In the genomic region with DNA sequence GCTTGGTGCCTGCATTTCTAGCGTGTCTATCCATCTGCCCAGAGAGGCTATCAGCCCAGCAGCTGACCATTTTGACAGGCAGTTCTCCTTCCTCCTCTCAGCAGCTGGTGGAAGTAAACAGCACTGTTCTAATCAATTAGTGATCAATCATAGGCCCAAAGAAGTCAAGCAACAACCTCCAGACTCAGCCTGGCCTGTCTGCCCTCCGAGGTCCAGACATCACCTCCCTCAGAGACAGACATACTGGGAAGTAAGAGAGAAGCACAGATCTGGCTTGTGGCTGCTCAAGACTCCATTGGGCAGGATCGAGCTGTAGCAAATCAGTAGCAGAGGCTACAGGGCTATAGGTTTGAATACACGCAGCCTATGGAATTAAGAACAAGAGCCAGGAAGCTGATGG, we compare ENCODE assay signal across 34 mouse cellular contexts. TPM values are rescaled to one million over a fixed set of nuclear protein-coding genes. Genes with fewer than 3 reads are reported as not detected.
DNase-seq lines count a peak whose midpoint lies in the region; ATAC-seq and TF ChIP-seq lines count a peak whose summit lies in the region.
"Had no signal": no experiment of that assay in that cellular context is flagged by ENCODE, and none has a peak within 500 bp of the region (broad histone marks: within the 10 kb centered on the region; RNA-seq: fewer than 3 reads in every experiment).

No protein-coding gene starts in this region.

- H3K36me3 ChIP-seq in hindbrain, embryonic 10.5 days, result no peaks in the 10 kb centered on the region
- H3K36me3 ChIP-seq in hindbrain, postnatal 0 days (ENCODE audit: insufficient read depth, low read length), result no peaks in the 10 kb centered on the region
- H3K36me3 ChIP-seq in midbrain, embryonic 11.5 days (ENCODE audit: control insufficient read depth, insufficient read depth, low read length), result no peaks in the 10 kb centered on the region
- H3K36me3 ChIP-seq in midbrain, postnatal 0 days (ENCODE audit: insufficient read depth, low read length), result no peaks in the 10 kb centered on the region
- H3K36me3 ChIP-seq in limb, embryonic 10.5 days, result no peaks in the 10 kb centered on the region
- H3K36me3 ChIP-seq in stomach, postnatal 0 days (ENCODE audit: control insufficient read depth, insufficient read depth, low read length), result no peaks in the 10 kb centered on the region
- H3K36me3 ChIP-seq: heart, embryonic 15.5 days; hindbrain, embryonic 13.5 days; limb, embryonic 15.5 days; liver, embryonic 13.5 days; midbrain, embryonic 12.5 days; neural tube, embryonic 15.5 days had no signal

- peaks cover 29% of the 10 kb centered on the region for H3K4me1 ChIP-seq in hindbrain, embryonic 10.5 days (replicated peaks)
- peaks cover 5% of the 10 kb centered on the region; the same call in 1 of the 2 replicates for H3K4me1 ChIP-seq in hindbrain, postnatal 0 days (ENCODE audit: insufficient read depth, low read length)
- peaks cover 5% of the 10 kb centered on the region; the same call in 1 of the 2 replicates for H3K4me1 ChIP-seq in midbrain, embryonic 11.5 days (ENCODE audit: control insufficient read depth, insufficient read depth, low read length)
- H3K4me1 ChIP-seq in midbrain, postnatal 0 days (ENCODE audit: insufficient read depth, low read length), result no peaks in the 10 kb centered on the region
- peaks cover 31% of the 10 kb centered on the region for H3K4me1 ChIP-seq in limb, embryonic 10.5 days
- no peaks in the 10 kb centered on the region for H3K4me1 ChIP-seq in stomach, postnatal 0 days (replicated peaks; ENCODE audit: control insufficient read depth, insufficient read depth)
- H3K4me1 ChIP-seq: neural tube, embryonic 15.5 days had no signal

- no peaks in the 10 kb centered on the region for H3K9me3 ChIP-seq in hindbrain, embryonic 10.5 days
- H3K9me3 ChIP-seq in hindbrain, postnatal 0 days (ENCODE audit: low read length), result no peaks in the 10 kb centered on the region
- H3K9me3 ChIP-seq in midbrain, embryonic 11.5 days (ENCODE audit: control insufficient read depth, low read length), result no peaks in the 10 kb centered on the region
- H3K9me3 ChIP-seq in midbrain, postnatal 0 days (ENCODE audit: low read length), result no peaks in the 10 kb centered on the region
- H3K9me3 ChIP-seq in limb, embryonic 10.5 days (replicated peaks), result no peaks in the 10 kb centered on the region
- no peaks in the 10 kb centered on the region for H3K9me3 ChIP-seq in stomach, postnatal 0 days (ENCODE audit: control insufficient read depth, low read length)
- H3K9me3 ChIP-seq: heart, embryonic 15.5 days; hindbrain, embryonic 13.5 days; limb, embryonic 15.5 days; liver, embryonic 13.5 days; midbrain, embryonic 12.5 days; neural tube, embryonic 15.5 days had no signal

- no peak for ATAC-seq in hindbrain, postnatal 0 days
- no peak for ATAC-seq in midbrain, embryonic 11.5 days (ENCODE audit: low FRiP score)
- no peak for ATAC-seq in midbrain, postnatal 0 days (ENCODE audit: low FRiP score)
- ATAC-seq in stomach, postnatal 0 days (ENCODE audit: low FRiP score, low TSS enrichment), result no peak
- ATAC-seq: activated CD4-positive, CD25-positive, alpha-beta regulatory T cell, adult 4 months; forebrain, postnatal 0 days had no signal

- H3K4me3 ChIP-seq in hindbrain, embryonic 10.5 days, result no peak overlapping the region
- no peak overlapping the region for H3K4me3 ChIP-seq in hindbrain, postnatal 0 days (ENCODE audit: low read length)
- no peak overlapping the region for H3K4me3 ChIP-seq in midbrain, embryonic 11.5 days (ENCODE audit: low read depth, low read length)
- no peak overlapping the region for H3K4me3 ChIP-seq in midbrain, postnatal 0 days (ENCODE audit: low read depth, low read length)
- H3K4me3 ChIP-seq in limb, embryonic 10.5 days, result no peak overlapping the region
- no peak overlapping the region for H3K4me3 ChIP-seq in stomach, postnatal 0 days (ENCODE audit: low read depth, low read length)
- H3K4me3 ChIP-seq: heart, embryonic 15.5 days; hindbrain, embryonic 13.5 days; limb, embryonic 15.5 days; liver, embryonic 13.5 days; midbrain, embryonic 12.5 days; neural tube, embryonic 15.5 days had no signal

- H3K27me3 ChIP-seq in hindbrain, embryonic 10.5 days (ENCODE audit: insufficient read depth, poor library complexity, severe bottlenecking), result no peaks in the 10 kb centered on the region
- H3K27me3 ChIP-seq in hindbrain, postnatal 0 days (ENCODE audit: insufficient read depth, low read length), result no peaks in the 10 kb centered on the region
- no peaks in the 10 kb centered on the region for H3K27me3 ChIP-seq in midbrain, embryonic 11.5 days (ENCODE audit: control insufficient read depth, insufficient read depth, low read length)
- H3K27me3 ChIP-seq in midbrain, postnatal 0 days (ENCODE audit: insufficient read depth, low read length), result no peaks in the 10 kb centered on the region
- H3K27me3 ChIP-seq in limb, embryonic 10.5 days (ENCODE audit: low read depth, poor library complexity, severe bottlenecking), result no peaks in the 10 kb centered on the region
- H3K27me3 ChIP-seq in stomach, postnatal 0 days (ENCODE audit: control insufficient read depth, insufficient read depth, low read length), result no peaks in the 10 kb centered on the region
- H3K27me3 ChIP-seq: heart, embryonic 15.5 days; hindbrain, embryonic 13.5 days; limb, embryonic 15.5 days; midbrain, embryonic 12.5 days; neural tube, embryonic 15.5 days had no signal

- no peak overlapping the region for H3K9ac ChIP-seq in hindbrain, postnatal 0 days (replicated peaks; ENCODE audit: low read length)
- H3K9ac ChIP-seq in midbrain, embryonic 11.5 days (ENCODE audit: low read length), result 0 out of 2 replicates have a peak overlapping the region, but pooled peaks have one; percentile 20
- H3K9ac ChIP-seq in midbrain, postnatal 0 days (replicated peaks; ENCODE audit: low read length, poor library complexity, severe bottlenecking), result no peak overlapping the region
- no peak overlapping the region for H3K9ac ChIP-seq in stomach, postnatal 0 days (ENCODE audit: low read length)
- H3K9ac ChIP-seq: heart, embryonic 15.5 days; limb, embryonic 15.5 days; liver, embryonic 13.5 days; midbrain, embryonic 12.5 days; neural tube, embryonic 15.5 days had no signal

- WGBS in hindbrain, embryonic 10.5 days, result 70% methylated on average over 4 of the region's 4 CpGs
- WGBS in hindbrain, postnatal 0 days, result 59% methylated on average over 4 of the region's 4 CpGs
- WGBS in midbrain, embryonic 11.5 days, result 82% methylated on average over 4 of the region's 4 CpGs
- 75% methylated on average over 4 of the region's 4 CpGs for WGBS in midbrain, postnatal 0 days
- 52% methylated on average over 4 of the region's 4 CpGs for WGBS in limb, embryonic 10.5 days
- WGBS in stomach, postnatal 0 days, result 25% methylated on average over 4 of the region's 4 CpGs

- TF ChIP-seq CTCF in hindbrain, postnatal 0 days (IDR thresholded peaks at IDR 0.05; ENCODE audit: low read depth), result no peak
- no peak for TF ChIP-seq CTCF in midbrain, postnatal 0 days (IDR thresholded peaks at IDR 0.05)
- no peak for TF ChIP-seq CTCF in stomach, postnatal 0 days (IDR thresholded peaks at IDR 0.05; ENCODE audit: low read depth)

- no peak for DNase-seq in hindbrain, embryonic 10.5 days (ENCODE audit: low spot score)
- no peak for DNase-seq in hindbrain, postnatal 0 days (ENCODE audit: low spot score)
- no peak for DNase-seq in midbrain, embryonic 11.5 days (ENCODE audit: low spot score, missing footprints)
- no peak for DNase-seq in midbrain, postnatal 0 days (ENCODE audit: low spot score)
- no peak for DNase-seq in limb, embryonic 10.5 days (ENCODE audit: low spot score)
- DNase-seq in stomach, postnatal 0 days (ENCODE audit: low spot score), result no peak
- DNase-seq: adrenal gland, adult 2 months; B cell, adult 2 months; cerebellum, adult 2 months; cerebellum, postnatal 25 days; forebrain, postnatal 0 days; heart, postnatal 36 days; kidney, adult 8-10 months; kidney, postnatal 4 days; liver, embryonic 13.5 days; lung, adult 18-20 months; retina, postnatal 1 day; right cerebral cortex, postnatal 14 days; thymus, adult 18-20 months; thymus, postnatal 36 days had no signal

- no peak overlapping the region for H3K4me2 ChIP-seq in hindbrain, postnatal 0 days (ENCODE audit: low read depth, low read length)
- no peak overlapping the region for H3K4me2 ChIP-seq in midbrain, embryonic 11.5 days
- H3K4me2 ChIP-seq in midbrain, postnatal 0 days (ENCODE audit: low read depth, low read length, poor library complexity, severe bottlenecking), result no peak overlapping the region
- H3K4me2 ChIP-seq in stomach, postnatal 0 days (replicated peaks; ENCODE audit: low read depth), result no peak overlapping the region
- H3K4me2 ChIP-seq: heart, embryonic 15.5 days; hindbrain, embryonic 13.5 days; limb, embryonic 15.5 days; liver, embryonic 13.5 days; midbrain, embryonic 12.5 days; neural tube, embryonic 15.5 days had no signal

- peak overlapping the region; percentile 41; the same call in 1 of the 2 replicates for H3K27ac ChIP-seq in hindbrain, embryonic 10.5 days
- no peak overlapping the region for H3K27ac ChIP-seq in hindbrain, postnatal 0 days
- no peak overlapping the region for H3K27ac ChIP-seq in midbrain, embryonic 11.5 days (ENCODE audit: low read depth, low read length)
- no peak overlapping the region for H3K27ac ChIP-seq in midbrain, postnatal 0 days (ENCODE audit: low read depth, low read length)
- peak overlapping the region; percentile 84 for H3K27ac ChIP-seq in limb, embryonic 10.5 days
- H3K27ac ChIP-seq in stomach, postnatal 0 days (replicated peaks), result peak overlapping the region; percentile 30; the same call in 1 of the 2 replicates
- H3K27ac ChIP-seq: heart, embryonic 15.5 days; hindbrain, embryonic 13.5 days; kidney, postnatal 0 days; liver, embryonic 13.5 days; midbrain, embryonic 12.5 days; neural tube, embryonic 15.5 days had no signal

- TF ChIP-seq EP300 in stomach, postnatal 0 days (optimal IDR thresholded peaks at IDR 0.05), result no peak

RNA-seq across cellular contexts. Expression of gene Gck, which starts 2.1 kb away (rescaled TPM):
- 2.5 and 3.8 TPM in 2 replicates for polyA plus RNA-seq in hindbrain, embryonic 10.5 days (2016; fragmentation: Nextera tagmentation; extraction: Ambion mirVana)
- 3.2 and 9.1 TPM in 2 replicates for total RNA-seq in hindbrain, postnatal 0 days (2014; rRNA removed)
- polyA plus RNA-seq in hindbrain, postnatal 0 days (2015; fragmentation: Nextera tagmentation; extraction: Ambion mirVana), result 7.1 and 7.5 TPM in 2 replicates
- polyA plus RNA-seq in midbrain, embryonic 11.5 days (2014; fragmentation: Nextera tagmentation; extraction: Ambion mirVana), result 1.5 and 1.8 TPM in 2 replicates
- total RNA-seq in midbrain, postnatal 0 days (2014; rRNA removed), result 7.6 and 7.7 TPM in 2 replicates
- 13.2 and 14.1 TPM in 2 replicates for polyA plus RNA-seq in midbrain, postnatal 0 days (2015; fragmentation: Nextera tagmentation; extraction: Ambion mirVana)
- polyA plus RNA-seq in limb, embryonic 10.5 days (2016; fragmentation: Nextera tagmentation; extraction: Ambion mirVana), result 0.55 and 1.3 TPM in 2 replicates
- 1.9 and 2.0 TPM in 2 replicates for polyA plus RNA-seq in stomach, postnatal 0 days (2015; fragmentation: Nextera tagmentation; extraction: Ambion mirVana)
- total RNA-seq: gastrocnemius, postnatal 4 days; megakaryocyte, adult 5-6 weeks had no signal
- polyA plus RNA-seq: activated CD4-positive, CD25-positive, alpha-beta regulatory T cell, adult 4 months had no signal

RNA-seq across cellular contexts. Expression of gene Ykt6, which starts 7.7 kb away (rescaled TPM):
- 53.4 and 54.5 TPM in 2 replicates for polyA plus RNA-seq in hindbrain, embryonic 10.5 days (2016; fragmentation: Nextera tagmentation; extraction: Ambion mirVana)
- 130 TPM in 2 replicates for total RNA-seq in hindbrain, postnatal 0 days (2014; rRNA removed)
- 72.3 and 81.7 TPM in 2 replicates for polyA plus RNA-seq in hindbrain, postnatal 0 days (2015; fragmentation: Nextera tagmentation; extraction: Ambion mirVana)
- polyA plus RNA-seq in midbrain, embryonic 11.5 days (2014; fragmentation: Nextera tagmentation; extraction: Ambion mirVana), result 27.2 and 29.4 TPM in 2 replicates
- 148 and 151 TPM in 2 replicates for total RNA-seq in midbrain, postnatal 0 days (2014; rRNA removed)
- polyA plus RNA-seq in midbrain, postnatal 0 days (2015; fragmentation: Nextera tagmentation; extraction: Ambion mirVana), result 87.0 and 89.0 TPM in 2 replicates
- polyA plus RNA-seq in limb, embryonic 10.5 days (2016; fragmentation: Nextera tagmentation; extraction: Ambion mirVana), result 55.5 and 65.5 TPM in 2 replicates
- polyA plus RNA-seq in stomach, postnatal 0 days (2015; fragmentation: Nextera tagmentation; extraction: Ambion mirVana), result 47.0 and 47.7 TPM in 2 replicates

RNA-seq across cellular contexts. Expression of gene Myl7, which starts 49.2 kb away (rescaled TPM):
- polyA plus RNA-seq in hindbrain, embryonic 10.5 days (2016; fragmentation: Nextera tagmentation; extraction: Ambion mirVana), result 2.6 and 14.6 TPM in 2 replicates
- total RNA-seq in hindbrain, postnatal 0 days (2014; rRNA removed), result 0.79 TPM in 1 of 2 replicates, not detected in the other
- polyA plus RNA-seq in hindbrain, postnatal 0 days (2015; fragmentation: Nextera tagmentation; extraction: Ambion mirVana), result not detected in 2 replicates
- polyA plus RNA-seq in midbrain, embryonic 11.5 days (2014; fragmentation: Nextera tagmentation; extraction: Ambion mirVana), result 0.59 and 0.92 TPM in 2 replicates
- total RNA-seq in midbrain, postnatal 0 days (2014; rRNA removed), result not detected in 2 replicates
- polyA plus RNA-seq in midbrain, postnatal 0 days (2015; fragmentation: Nextera tagmentation; extraction: Ambion mirVana), result 0.31 TPM in 1 of 2 replicates, not detected in the other
- polyA plus RNA-seq in limb, embryonic 10.5 days (2016; fragmentation: Nextera tagmentation; extraction: Ambion mirVana), result 6.8 and 8.0 TPM in 2 replicates
- 147 and 150 TPM in 2 replicates for polyA plus RNA-seq in stomach, postnatal 0 days (2015; fragmentation: Nextera tagmentation; extraction: Ambion mirVana)
- total RNA-seq: adrenal gland, adult 2 months; forebrain, postnatal 0 days; gastrocnemius, adult 8-10 months; gastrocnemius, postnatal 4 days; layer of hippocampus, adult 8-10 months; layer of hippocampus, postnatal 25 days; left cerebral cortex, adult 8-10 months; left cerebral cortex, postnatal 36 days; megakaryocyte, adult 5-6 weeks had no signal
- polyA plus RNA-seq: activated CD4-positive, CD25-positive, alpha-beta regulatory T cell, adult 4 months; cerebellum, adult 2 months; forebrain, postnatal 0 days had no signal

Comparison
In these comparisons a context has a peak if more than half of its experiments do, and no peak if none do; other contexts are left out.
1. H3K27ac ChIP-seq: peak in hindbrain, embryonic 10.5 days (single experiment), limb, embryonic 10.5 days (single experiment) and stomach, postnatal 0 days (single experiment); none in hindbrain, postnatal 0 days (single experiment), midbrain, embryonic 11.5 days (single experiment) and midbrain, postnatal 0 days (single experiment).